Mouse (Mus musculus) limb, embryonic 11.5 days (tissue): ENCODE measurements around the gene Camkv. TPM values are rescaled to one million over a fixed set of nuclear protein-coding genes. Genes with fewer than 3 reads are reported as not detected.
A peak's percentile ranks its signal among the peaks of the same experiment; 100 is the strongest.

Experiments
- ATAC-seq: fragments of 200-750 bp; cut with Nextera tagmentation; 2 replicates; pipeline ENCODE4 v1.8.0; 2017; ENCODE audit warnings: low read depth; ENCODE audit not compliant: insufficient number of reproducible peaks, low FRiP score, low TSS enrichment
- DNase-seq: peaks from one replicate; pipeline ENCODE4 v3.0.0-alpha.2; 2015; ENCODE audit warnings: low spot score
- H3K27ac ChIP-seq: fragments of 300-500 bp; sonication (generic); replicated peaks from 2 replicates; pipeline ENCODE4 v1.5.1; 2014; ENCODE audit warnings: low read depth, mild to moderate bottlenecking, low read length
- H3K27me3 ChIP-seq: fragments of 300-500 bp; sonication (generic); 2 replicates; pipeline ENCODE4 v1.6.1; 2014; ENCODE audit warnings: mild to moderate bottlenecking, low read length, mixed read lengths; ENCODE audit not compliant: control insufficient read depth, insufficient read depth
- H3K36me3 ChIP-seq: fragments of 300-500 bp; sonication (generic); 2 replicates; pipeline ENCODE4 v1.6.1; 2014; ENCODE audit warnings: mild to moderate bottlenecking, low read length, moderate library complexity, mixed read lengths; ENCODE audit not compliant: control insufficient read depth, insufficient read depth
- H3K4me1 ChIP-seq: fragments of 300-500 bp; sonication (generic); 2 replicates; pipeline ENCODE4 v1.6.1; 2014; ENCODE audit warnings: low read length, mixed read lengths; ENCODE audit not compliant: control insufficient read depth, insufficient read depth
- H3K4me2 ChIP-seq: fragments of 300-500 bp; sonication (generic); 2 replicates; pipeline ENCODE4 v1.6.1; 2014; ENCODE audit warnings: low read depth, mild to moderate bottlenecking, moderate library complexity; ENCODE audit not compliant: severe bottlenecking
- H3K4me3 ChIP-seq: fragments of 300-500 bp; sonication (generic); 2 replicates; pipeline ENCODE4 v1.5.1; 2014; ENCODE audit warnings: low read depth, low read length
- H3K9ac ChIP-seq: fragments of 300-500 bp; sonication (generic); 2 replicates; pipeline ENCODE4 v1.6.1; 2014; ENCODE audit warnings: mild to moderate bottlenecking, low read length
- H3K9me3 ChIP-seq: fragments of 300-500 bp; sonication (generic); 2 replicates; pipeline ENCODE4 v1.6.1; 2016; ENCODE audit warnings: low read length; ENCODE audit not compliant: control insufficient read depth
- WGBS: fragments of 180-500 bp; shearing (Covaris S2); extraction: QIAGEN DNeasy Blood & Tissue Kit; methylation state at CpG from one replicate; pipeline ENCODE4 v1.1.7; 2014; 5-methylcytosine and 5-hydroxymethylcytosine counted together
- polyA plus RNA-seq: library from polyadenylated mRNA; unstranded; fragments of >200 nt; fragmentation: Nextera tagmentation; extraction: Ambion mirVana; gene quantifications from 2 replicates; pipeline ENCODE4 v1.2.1, GENCODE M21; 2014

Camkv gene
- polyA plus RNA-seq, 1 experiment from 2014 or later = 4.4 TPM

GRCm38 (mm10) chr9:107914764-107915420 is 20.6 kb upstream of the Camkv start:
- H3K27me3 ChIP-seq = no peaks in the 10 kb centered on the region

GRCm38 (mm10) chr9:107917895-107918608 is 17.4 kb upstream of the Camkv start:
- no peak overlapping the region for H3K27ac ChIP-seq
- no peak overlapping the region for H3K4me2 ChIP-seq
- H3K27me3 ChIP-seq = no peaks in the 10 kb centered on the region
- H3K4me1 ChIP-seq = peaks cover 7% of the 10 kb centered on the region; the same call in 1 of the 2 replicates
- no peaks in the 10 kb centered on the region for H3K36me3 ChIP-seq
- H3K9ac ChIP-seq = no peak overlapping the region
- WGBS = 39% methylated on average over 13 of the region's 13 CpGs
- no peaks in the 10 kb centered on the region for H3K9me3 ChIP-seq
- H3K4me3 ChIP-seq = no peak overlapping the region
- ATAC-seq (no peak), DNase-seq (no peak)

More at GRCm38 (mm10) chr9:107914764-107915420, 20.6 kb upstream of the Camkv start:
- Histone ChIP-seq H3K4me3 (no peak overlapping the region), H3K9me3 (no peaks in the 10 kb centered on the region), H3K9ac (no peak overlapping the region), H3K4me2 (no peak overlapping the region), H3K27ac (no peak overlapping the region), H3K36me3 (no peaks in the 10 kb centered on the region), H3K4me1 (peaks cover 7% of the 10 kb centered on the region; the same call in 1 of the 2 replicates)
- DNase-seq (no peak), ATAC-seq (no peak)
- WGBS = 77% methylated on average over 16 of the region's 16 CpGs

GRCm38 (mm10) chr9:107918884-107919283 is 16.6 kb upstream of the Camkv start:
- Histone ChIP-seq H3K4me3 (no peak overlapping the region), H3K4me2 (no peak overlapping the region), H3K27me3 (no peaks in the 10 kb centered on the region), H3K36me3 (no peaks in the 10 kb centered on the region), H3K9me3 (no peaks in the 10 kb centered on the region), H3K4me1 (peaks cover 7% of the 10 kb centered on the region; the same call in 1 of the 2 replicates), H3K9ac (no peak overlapping the region), H3K27ac (no peak overlapping the region)
- 80% methylated on average over 6 of the region's 6 CpGs for WGBS
- no peak for DNase-seq
- no peak for ATAC-seq

GRCm38 (mm10) chr9:107919441-107919840 is 16.0 kb upstream of the Camkv start:
- no peak overlapping the region for H3K4me2 ChIP-seq
- no peak for DNase-seq
- H3K36me3 ChIP-seq = no peaks in the 10 kb centered on the region
- no peaks in the 10 kb centered on the region for H3K27me3 ChIP-seq
- no peaks in the 10 kb centered on the region for H3K9me3 ChIP-seq
- no peak for ATAC-seq
- peaks cover 7% of the 10 kb centered on the region; the same call in 1 of the 2 replicates for H3K4me1 ChIP-seq
- WGBS = 89% methylated on average over 5 of the region's 5 CpGs
- no peak overlapping the region for H3K27ac ChIP-seq
- H3K9ac ChIP-seq = no peak overlapping the region
- no peak overlapping the region for H3K4me3 ChIP-seq

- ATAC-seq = no peak
- WGBS = 39% methylated on average over 7 of the region's 7 CpGs
- peaks cover 3% of the 10 kb centered on the region; the same call in 1 of the 2 replicates for H3K4me1 ChIP-seq
Measured at GRCm38 (mm10) chr9:107923021-107923420, 12.5 kb upstream of the Camkv start.

GRCm38 (mm10) chr9:107923956-107924355 is 11.5 kb upstream of the Camkv start:
- no peak for DNase-seq
- no peaks in the 10 kb centered on the region for H3K27me3 ChIP-seq
- H3K4me3 ChIP-seq = no peak overlapping the region
- H3K4me1 ChIP-seq = no peaks in the 10 kb centered on the region
- H3K9ac ChIP-seq = no peak overlapping the region
- no peaks in the 10 kb centered on the region for H3K9me3 ChIP-seq
- H3K4me2 ChIP-seq = no peak overlapping the region
- ATAC-seq = no peak
- H3K27ac ChIP-seq = no peak overlapping the region
- 68% methylated on average over 6 of the region's 6 CpGs for WGBS
- H3K36me3 ChIP-seq = no peaks in the 10 kb centered on the region

More at GRCm38 (mm10) chr9:107923021-107923420, 12.5 kb upstream of the Camkv start:
- no peak overlapping the region for H3K4me3 ChIP-seq
- no peak overlapping the region for H3K27ac ChIP-seq
- no peaks in the 10 kb centered on the region for H3K9me3 ChIP-seq
- H3K9ac ChIP-seq = no peak overlapping the region
- no peaks in the 10 kb centered on the region for H3K36me3 ChIP-seq
- H3K4me2 ChIP-seq = no peak overlapping the region
- H3K27me3 ChIP-seq = no peaks in the 10 kb centered on the region
- DNase-seq = peak; percentile 51

GRCm38 (mm10) chr9:107925251-107925650 is 10.2 kb upstream of the Camkv start:
- Histone ChIP-seq H3K9me3 (no peaks in the 10 kb centered on the region), H3K27ac (no peak overlapping the region), H3K9ac (no peak overlapping the region), H3K4me3 (no peak overlapping the region), H3K36me3 (no peaks in the 10 kb centered on the region), H3K4me1 (no peaks in the 10 kb centered on the region), H3K4me2 (no peak overlapping the region), H3K27me3 (no peaks in the 10 kb centered on the region)
- WGBS = 58% methylated on average over 2 of the region's 3 CpGs
- no peak for DNase-seq
- no peak for ATAC-seq

- WGBS = 44% methylated on average over 9 of the region's 9 CpGs
- no peak overlapping the region for H3K4me2 ChIP-seq
- no peak for ATAC-seq
Measured at GRCm38 (mm10) chr9:107926920-107927420, 8.5 kb upstream of the Camkv start.

More at GRCm38 (mm10) chr9:107926920-107927420, 8.5 kb upstream of the Camkv start:
- Histone ChIP-seq H3K27me3 (no peaks in the 10 kb centered on the region), H3K4me3 (no peak overlapping the region), H3K4me1 (no peaks in the 10 kb centered on the region), H3K27ac (no peak overlapping the region), H3K9ac (no peak overlapping the region), H3K9me3 (no peaks in the 10 kb centered on the region), H3K36me3 (no peaks in the 10 kb centered on the region)
- DNase-seq = no peak
